Mouse (Mus musculus) testis, adult 2 months (tissue): ENCODE results near the gene Plcb4.

Source experiments
- CTCF ChIP-seq: fragments of 200-500 bp; IDR thresholded peaks from 2 replicates; pipeline ENCODE4 v1.5.1; 2012; ENCODE audit warnings: low read depth, mild to moderate bottlenecking, inconsistent platforms, low read length, moderate library complexity; ENCODE audit not compliant: control insufficient read depth, insufficient read depth, insufficient replicate concordance
- POLR2A ChIP-seq: fragments of 200-500 bp; IDR thresholded peaks from 2 replicates; pipeline ENCODE4 v1.6.1; 2012; ENCODE audit warnings: low read depth, mild to moderate bottlenecking, inconsistent platforms, low read length, moderate library complexity; ENCODE audit not compliant: control insufficient read depth

- no peak for TF ChIP-seq CTCF
- no peak for TF ChIP-seq POLR2A
Measured at GRCm38 (mm10) chr2:135618551-135618950, 40.3 kb upstream of the Plcb4 start.
